In genomic region chr11:45539459-45539858, GRCm38 (mm10) we compare ENCODE assay signal across 8 mouse cellular contexts.
A peak's percentile ranks its signal among the peaks of the same experiment; 100 is the strongest.
DNase-seq lines count a peak whose midpoint lies in the region; ATAC-seq and TF ChIP-seq lines count a peak whose summit lies in the region.

No protein-coding gene starts in this region.

- no peak for ATAC-seq in CD4-positive, CD25-positive, alpha-beta regulatory T cell, adult 4 months
- peak; percentile 76 for ATAC-seq in kidney, embryonic 15.5 days (replicated peaks; ENCODE audit: low FRiP score)
- peak; percentile 80; the same call in 1 of the 2 replicates for ATAC-seq in limb, embryonic 13.5 days (ENCODE audit: low FRiP score, low read depth)
- ATAC-seq in neural tube, embryonic 13.5 days (ENCODE audit: low read depth): peak; percentile 89

- 22% methylated on average over 4 of the region's 4 CpGs for WGBS in heart, adult 2 months
- 29% methylated on average over 4 of the region's 4 CpGs for WGBS in kidney, embryonic 15.5 days
- WGBS in limb, embryonic 13.5 days: 30% methylated on average over 4 of the region's 4 CpGs
- 45% methylated on average over 4 of the region's 4 CpGs for WGBS in neural tube, embryonic 13.5 days

- no peak overlapping the region for H3K27ac ChIP-seq in heart, adult 2 months
- H3K27ac ChIP-seq in kidney, embryonic 15.5 days: no peak overlapping the region
- no peak overlapping the region for H3K27ac ChIP-seq in limb, embryonic 13.5 days
- H3K27ac ChIP-seq in neural tube, embryonic 13.5 days (replicated peaks): no peak overlapping the region

- peak; percentile 87 for TF ChIP-seq EP300 in heart, adult 2 months (IDR thresholded peaks at IDR 0.05; ENCODE audit: insufficient read depth, low read depth, low read length)

- H3K79me2 ChIP-seq in heart, adult 2 months (replicated peaks; ENCODE audit: control insufficient read depth, insufficient read depth, low read length): no peaks in the 10 kb centered on the region

- no peaks in the 10 kb centered on the region for H3K9me3 ChIP-seq in kidney, embryonic 15.5 days (replicated peaks)
- no peaks in the 10 kb centered on the region for H3K9me3 ChIP-seq in limb, embryonic 13.5 days
- H3K9me3 ChIP-seq in neural tube, embryonic 13.5 days: no peaks in the 10 kb centered on the region

- DNase-seq in CD4-positive, CD25-positive, alpha-beta regulatory T cell, adult 2 months (ENCODE audit: low read depth, low spot score): peak; percentile 14
- DNase-seq in embryo, embryonic 9.5 days (ENCODE audit: extremely low spot score): peak; percentile 80
- peak; percentile 59 to 67 for DNase-seq in heart, adult 2 months
- DNase-seq in telencephalon, adult 2 months (ENCODE audit: low read depth, low spot score): peak; percentile 71

- H3K27me3 ChIP-seq in heart, adult 2 months (ENCODE audit: control insufficient read depth, insufficient read depth, low read length): no peaks in the 10 kb centered on the region
- no peaks in the 10 kb centered on the region for H3K27me3 ChIP-seq in kidney, embryonic 15.5 days
- H3K27me3 ChIP-seq in limb, embryonic 13.5 days: peaks cover 8% of the 10 kb centered on the region; the same call in 1 of the 2 replicates
- no peaks in the 10 kb centered on the region for H3K27me3 ChIP-seq in neural tube, embryonic 13.5 days

- H3K9ac ChIP-seq in heart, adult 2 months (ENCODE audit: low read depth, low read length): no peak overlapping the region
- H3K9ac ChIP-seq in kidney, embryonic 15.5 days: no peak overlapping the region
- H3K9ac ChIP-seq in limb, embryonic 13.5 days: no peak overlapping the region
- H3K9ac ChIP-seq in neural tube, embryonic 13.5 days: no peak overlapping the region

- intact Hi-C loops in heart, adult 2 months (cut with DNase I): loop anchor here (2.0 kb wide), 2 partner anchors 929 to 953 kb away; no protein-coding TSS in a partner anchor

- no peak overlapping the region for H3K4me2 ChIP-seq in kidney, embryonic 15.5 days
- no peak overlapping the region for H3K4me2 ChIP-seq in limb, embryonic 13.5 days (replicated peaks)
- no peak overlapping the region for H3K4me2 ChIP-seq in neural tube, embryonic 13.5 days

- TF ChIP-seq POLR2A in heart, adult 2 months (IDR thresholded peaks at IDR 0.05; ENCODE audit: insufficient read depth, low read depth, low read length): no peak

- H3K36me3 ChIP-seq in heart, adult 2 months (ENCODE audit: control insufficient read depth, insufficient read depth, low read length): no peaks in the 10 kb centered on the region
- H3K36me3 ChIP-seq in kidney, embryonic 15.5 days: no peaks in the 10 kb centered on the region
- H3K36me3 ChIP-seq in limb, embryonic 13.5 days: no peaks in the 10 kb centered on the region
- no peaks in the 10 kb centered on the region for H3K36me3 ChIP-seq in neural tube, embryonic 13.5 days

- no peak overlapping the region for H3K4me3 ChIP-seq in heart, adult 2 months
- H3K4me3 ChIP-seq in kidney, embryonic 15.5 days (replicated peaks): no peak overlapping the region
- no peak overlapping the region for H3K4me3 ChIP-seq in limb, embryonic 13.5 days
- H3K4me3 ChIP-seq in neural tube, embryonic 13.5 days: no peak overlapping the region

- peak; percentile 86 for TF ChIP-seq CTCF in heart, adult 2 months (IDR thresholded peaks at IDR 0.05)

- H3K4me1 ChIP-seq in heart, adult 2 months (ENCODE audit: control insufficient read depth, insufficient read depth, low read length): no peaks in the 10 kb centered on the region; the same call in 1 of the 2 replicates
- H3K4me1 ChIP-seq in kidney, embryonic 15.5 days: peaks cover 17% of the 10 kb centered on the region
- peaks cover 28% of the 10 kb centered on the region for H3K4me1 ChIP-seq in limb, embryonic 13.5 days
- H3K4me1 ChIP-seq in neural tube, embryonic 13.5 days (replicated peaks): peaks cover 21% of the 10 kb centered on the region

Comparison
In these comparisons a context has a peak if more than half of its experiments do, and no peak if none do; other contexts are left out.
1. DNase-seq: peak in every context shown above with its lines; median percentile 80 in embryo, embryonic 9.5 days; 71 in telencephalon, adult 2 months; 63 in heart, adult 2 months; 14 in CD4-positive, CD25-positive, alpha-beta regulatory T cell, adult 2 months.